Mouse (Mus musculus) erythroblast, embryonic 14.5 days (primary cell): ENCODE data around the gene Begain.

Source experiments
- GATA1 ChIP-seq: IDR thresholded peaks from 2 replicates; pipeline ENCODE4 v1.6.1; 2012; ENCODE audit warnings: low read length, inconsistent platforms, mixed read lengths
- TAL1 ChIP-seq: IDR thresholded peaks from 3 replicates; pipeline ENCODE4 v1.6.1; 2012; ENCODE audit warnings: low read length, inconsistent platforms, mixed read lengths

- TF ChIP-seq GATA1 (no peak), TAL1 (no peak)
Observed at GRCm38 (mm10) chr12:109112996-109113592, 45.1 kb upstream of the Begain start.
